Mouse (Mus musculus) layer of hippocampus, adult 2 months (tissue): ENCODE measurements around the gene Hsph1. TPM values are rescaled to one million over a fixed set of nuclear protein-coding genes. Genes with fewer than 3 reads are reported as not detected.
A peak's percentile ranks its signal among the peaks of the same experiment; 100 is the strongest.

ENCODE experiments used
- DNase-seq, 2 experiments: peaks; one replicate each; pipeline ENCODE4 v3.0.0; 2022; ENCODE audit warnings: low spot score in 2 of 2
- H3K27ac ChIP-seq: fragments of 200-600 bp; 2 replicates; pipeline ENCODE4 v1.8.1; 2022
- H3K4me3 ChIP-seq: fragments of 200-600 bp; 2 replicates; pipeline ENCODE4 v1.8.1; 2022; ENCODE audit warnings: mild to moderate bottlenecking
- CTCF ChIP-seq: fragments of 200-600 bp; conservative IDR thresholded peaks from 2 replicates; pipeline ENCODE4 v1.8.1; 2022; ENCODE audit warnings: antibody characterized with exemption, mild to moderate bottlenecking, moderate library complexity
- total RNA-seq, 2 experiments: library from RNA; stranded (reverse); gene quantifications; 2 replicates each; pipeline ENCODE4 v1.2.3; 2021

Hsph1 gene
- total RNA-seq, 2 experiments from 2014 or later = 337 to 340 TPM

DNA sequence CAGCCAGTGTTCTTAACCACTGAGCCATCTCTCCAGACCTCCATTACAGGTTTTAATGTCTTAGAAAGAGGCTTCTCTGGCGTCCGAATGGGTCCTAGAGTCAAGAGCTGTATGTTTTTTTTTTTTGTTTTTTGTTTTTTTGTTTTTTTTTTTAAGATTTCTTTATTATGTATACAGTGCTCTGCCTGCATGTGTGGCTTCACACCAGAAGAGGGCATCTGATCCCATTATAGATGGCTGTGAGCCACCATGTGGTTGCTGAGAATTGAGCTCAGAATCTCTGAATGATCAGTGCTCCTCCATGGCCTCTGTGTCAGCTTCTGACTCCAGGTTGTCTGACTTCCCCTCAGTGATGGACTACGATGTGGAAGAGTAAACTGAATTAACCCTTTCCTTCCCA, 21.8 kb upstream of the Hsph1 start:
- DNase-seq = no peak
- Histone ChIP-seq H3K4me3 (no peak overlapping the region), H3K27ac (no peak overlapping the region)
- peak; percentile 39 for TF ChIP-seq CTCF

DNA sequence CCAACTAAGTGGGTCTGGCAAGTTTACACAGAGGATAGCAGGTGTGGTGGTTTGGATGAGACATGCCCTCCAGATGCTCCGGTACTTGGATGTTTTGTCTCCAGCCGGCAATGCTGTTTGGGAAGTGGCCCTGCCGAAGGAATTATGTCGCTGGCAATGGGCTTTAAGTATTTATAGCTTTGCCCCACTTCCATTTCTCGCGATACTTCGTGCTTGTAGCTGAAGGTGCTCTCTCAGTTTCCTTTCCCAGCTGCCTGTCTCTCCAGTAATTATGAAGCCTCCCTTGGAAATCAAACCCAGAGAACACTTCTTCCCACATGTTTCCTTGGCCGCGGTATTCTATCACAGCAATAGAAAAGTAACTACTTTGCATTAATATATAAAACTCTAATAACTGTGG, 19.5 kb upstream of the Hsph1 start:
- TF ChIP-seq CTCF = no peak
- no peak for DNase-seq
- H3K27ac ChIP-seq = no peak overlapping the region
- no peak overlapping the region for H3K4me3 ChIP-seq

DNA sequence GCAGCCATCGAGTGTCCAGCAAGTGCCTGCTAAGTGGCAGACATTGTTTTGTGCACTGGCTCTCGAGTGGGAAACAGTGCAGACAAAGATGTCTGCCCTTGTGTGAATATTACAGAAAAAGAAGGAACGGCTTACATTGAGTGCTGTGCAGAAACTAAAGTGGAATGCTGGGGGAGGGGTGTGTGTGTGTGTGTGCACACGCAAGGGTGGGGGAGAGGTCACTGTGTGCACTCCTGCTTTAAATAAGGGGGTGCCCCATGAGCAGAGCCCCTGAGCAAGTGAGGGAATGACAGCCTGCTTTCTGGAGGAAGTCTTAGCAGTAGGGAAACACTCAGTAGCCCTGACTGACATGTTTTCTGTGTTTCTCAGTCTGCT, 14.0 kb upstream of the Hsph1 start:
- no peak overlapping the region for H3K27ac ChIP-seq
- DNase-seq = no peak
- no peak overlapping the region for H3K4me3 ChIP-seq
- no peak for TF ChIP-seq CTCF

DNA sequence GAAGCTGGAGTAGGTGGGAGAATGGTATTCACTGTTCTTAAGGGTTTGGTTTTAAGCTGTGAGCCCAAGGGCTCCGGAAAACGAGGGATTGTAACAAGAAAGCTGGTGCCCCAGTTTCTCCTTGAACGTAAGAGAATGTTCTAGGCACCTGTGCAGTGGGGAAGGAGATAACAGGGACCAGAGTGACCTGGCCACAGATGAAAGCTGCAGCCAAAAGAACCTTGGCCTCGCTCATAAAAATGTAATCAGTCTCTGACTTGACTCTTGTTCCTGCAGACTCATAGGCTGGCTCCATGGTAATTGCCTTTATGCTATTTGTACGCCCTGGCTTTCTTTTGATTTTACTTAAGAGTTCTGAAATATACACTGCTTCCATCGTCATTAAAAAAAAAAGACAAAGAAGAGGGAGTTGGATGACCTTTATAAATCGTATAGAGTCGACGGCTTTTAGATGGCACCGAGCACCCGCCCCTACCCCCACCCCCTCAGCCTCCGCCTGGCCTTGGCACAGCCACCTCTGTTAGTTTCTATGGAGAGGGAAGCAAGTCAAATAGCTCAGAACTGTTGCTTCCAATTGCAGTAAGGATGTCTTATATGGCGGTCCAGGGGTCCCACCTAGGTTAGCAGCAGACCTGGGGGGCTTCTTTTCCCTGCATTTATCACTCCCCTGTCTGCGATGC, 13.5 kb upstream of the Hsph1 start:
- peak overlapping the region; percentile 46; the same call in 1 of the 2 replicates for H3K27ac ChIP-seq
- TF ChIP-seq CTCF = no peak
- no peak overlapping the region for H3K4me3 ChIP-seq
- DNase-seq = no peak

DNA sequence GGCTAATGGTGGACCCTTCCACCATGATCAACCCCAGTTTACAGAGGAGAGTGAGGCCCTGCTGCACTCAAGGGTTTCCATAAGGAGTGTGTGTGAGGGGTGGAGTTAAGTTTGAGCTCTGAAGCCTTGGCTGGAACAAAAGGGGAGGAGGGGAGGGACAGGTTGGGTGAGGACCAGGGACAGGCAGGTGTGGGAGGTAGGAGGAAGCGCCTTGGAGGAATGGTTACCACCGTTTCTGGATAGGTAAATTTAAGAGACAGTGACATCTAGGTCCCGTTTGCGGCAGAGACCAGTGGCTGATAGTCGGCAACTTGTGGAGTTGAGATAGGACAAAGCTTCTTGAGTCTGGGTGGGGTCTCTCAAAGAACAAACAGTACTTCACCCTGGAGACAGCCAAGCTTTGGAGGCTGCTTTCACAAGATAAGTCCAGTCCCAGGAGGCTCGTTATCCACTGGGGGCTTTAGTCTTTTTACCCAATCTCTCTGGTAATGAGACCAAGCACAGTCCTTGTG, 12.8 kb upstream of the Hsph1 start:
- no peak overlapping the region for H3K4me3 ChIP-seq
- no peak for TF ChIP-seq CTCF
- no peak overlapping the region for H3K27ac ChIP-seq
- DNase-seq = no peak

DNA sequence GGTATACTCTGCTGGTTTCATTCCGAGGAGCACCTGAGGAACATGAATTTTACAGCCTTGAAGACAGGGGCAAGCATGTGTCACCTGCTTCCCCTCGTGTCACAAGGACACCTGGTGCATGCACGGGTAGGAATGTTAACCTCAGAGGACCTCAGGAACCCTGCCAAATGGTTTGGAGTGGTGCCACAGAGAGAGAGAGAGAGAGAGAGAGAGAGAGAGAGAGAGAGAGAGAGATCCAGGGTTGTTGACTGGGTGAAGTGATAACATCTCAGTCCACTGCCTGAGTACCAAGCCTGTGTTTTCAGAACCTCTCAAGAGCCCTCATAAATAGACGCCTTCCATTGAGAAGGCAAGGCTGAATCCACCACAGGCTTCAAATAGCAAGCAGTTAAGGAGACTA, 12.0 kb upstream of the Hsph1 start:
- no peak for DNase-seq
- Histone ChIP-seq H3K27ac (no peak overlapping the region), H3K4me3 (no peak overlapping the region)
- TF ChIP-seq CTCF = no peak

DNA sequence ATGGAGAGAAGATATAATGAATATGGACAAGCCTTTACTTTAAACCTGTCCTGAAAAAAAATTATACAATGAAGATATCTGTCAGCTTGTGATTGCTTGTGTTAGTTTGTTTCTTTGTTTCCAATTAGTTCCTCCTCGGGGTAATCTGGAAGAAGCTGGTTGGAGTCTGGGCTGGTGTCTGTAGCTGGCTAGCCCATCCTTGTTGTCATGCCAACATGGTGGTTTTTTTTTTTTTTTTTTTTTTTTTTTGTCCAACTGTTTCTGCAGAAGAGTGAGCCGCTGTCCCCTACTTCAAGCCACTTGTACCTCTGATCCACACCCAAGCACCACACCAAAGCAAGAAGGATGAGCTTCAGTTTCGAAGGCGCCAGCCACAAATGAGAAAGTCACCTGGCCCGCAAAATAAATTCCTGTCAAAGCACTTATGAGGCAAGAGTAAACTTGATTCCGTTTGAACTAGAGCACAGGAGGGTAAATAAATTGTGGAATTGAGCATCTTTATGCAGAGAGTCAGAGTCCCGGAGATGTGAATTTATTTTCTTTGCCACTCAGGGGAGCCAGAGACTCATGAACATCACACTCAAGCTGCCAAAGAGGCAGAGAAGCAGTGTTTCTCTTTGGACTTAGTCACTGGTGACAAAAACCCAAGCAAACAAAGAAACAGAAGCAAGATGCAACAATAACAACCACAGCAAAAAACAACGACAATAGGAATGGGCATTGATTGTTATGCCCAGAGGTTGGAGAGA, 11.4 kb upstream of the Hsph1 start:
- no peak overlapping the region for H3K4me3 ChIP-seq
- DNase-seq = peak; percentile 37 to 45
- TF ChIP-seq CTCF = peak; percentile 76
- H3K27ac ChIP-seq = no peak overlapping the region

DNA sequence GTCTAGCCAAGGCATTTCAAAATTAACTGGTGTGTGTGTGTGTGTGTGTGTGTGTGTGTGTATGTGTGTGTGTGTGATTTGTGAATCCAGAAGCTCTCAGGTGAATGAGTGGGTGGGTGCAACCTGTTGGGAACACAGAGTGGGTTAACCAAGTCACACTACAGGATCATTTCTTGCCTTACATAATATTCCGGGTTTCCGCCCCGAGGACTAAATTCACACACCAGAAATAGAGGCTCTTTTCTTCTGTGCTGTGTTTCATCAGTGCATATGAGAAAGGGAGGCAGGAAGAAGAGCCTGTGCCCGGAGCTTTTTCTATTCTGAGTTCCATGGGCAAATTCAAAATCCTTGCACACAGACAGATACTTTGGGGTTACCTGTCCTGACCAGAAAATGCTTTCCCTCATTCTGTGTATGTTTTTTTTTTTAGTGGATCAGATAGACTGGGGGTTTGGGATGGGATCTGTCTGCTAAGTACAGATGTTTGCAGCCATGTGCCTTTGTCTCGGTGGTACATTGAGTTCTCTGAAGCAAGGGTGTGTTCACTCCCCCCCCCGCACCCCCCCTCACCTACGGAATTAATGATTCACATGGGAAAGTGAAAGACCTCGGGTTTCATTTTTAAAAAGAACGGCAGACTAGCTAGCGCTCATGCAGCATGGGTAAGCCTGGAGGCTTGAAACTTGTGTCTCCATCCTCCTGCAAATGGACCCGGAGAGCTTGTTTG, 6.8 kb upstream of the Hsph1 start:
- TF ChIP-seq CTCF = no peak
- Histone ChIP-seq H3K4me3 (no peak overlapping the region), H3K27ac (no peak overlapping the region)
- no peak for DNase-seq

DNA sequence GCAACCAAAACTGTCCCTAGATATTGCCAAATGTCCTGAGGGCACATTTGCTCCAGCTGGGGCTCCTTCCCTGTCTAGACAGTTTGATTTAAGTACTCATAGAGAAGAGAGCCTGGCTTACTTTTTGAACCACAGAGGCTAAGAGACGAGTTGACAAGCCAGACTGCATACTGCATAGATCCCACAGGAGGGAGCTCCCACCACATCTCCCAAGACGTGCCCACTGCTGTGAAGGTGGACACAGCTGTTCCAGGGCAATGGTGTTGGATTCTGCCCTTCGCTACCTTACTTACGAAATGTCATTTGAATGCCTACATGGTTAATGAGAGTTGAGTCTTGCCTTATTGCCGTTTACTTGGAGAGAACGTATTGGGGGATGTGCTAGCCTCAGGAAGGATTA, 6.2 kb upstream of the Hsph1 start:
- no peak for DNase-seq
- TF ChIP-seq CTCF = peak; percentile 59
- no peak overlapping the region for H3K27ac ChIP-seq
- H3K4me3 ChIP-seq = no peak overlapping the region

DNA sequence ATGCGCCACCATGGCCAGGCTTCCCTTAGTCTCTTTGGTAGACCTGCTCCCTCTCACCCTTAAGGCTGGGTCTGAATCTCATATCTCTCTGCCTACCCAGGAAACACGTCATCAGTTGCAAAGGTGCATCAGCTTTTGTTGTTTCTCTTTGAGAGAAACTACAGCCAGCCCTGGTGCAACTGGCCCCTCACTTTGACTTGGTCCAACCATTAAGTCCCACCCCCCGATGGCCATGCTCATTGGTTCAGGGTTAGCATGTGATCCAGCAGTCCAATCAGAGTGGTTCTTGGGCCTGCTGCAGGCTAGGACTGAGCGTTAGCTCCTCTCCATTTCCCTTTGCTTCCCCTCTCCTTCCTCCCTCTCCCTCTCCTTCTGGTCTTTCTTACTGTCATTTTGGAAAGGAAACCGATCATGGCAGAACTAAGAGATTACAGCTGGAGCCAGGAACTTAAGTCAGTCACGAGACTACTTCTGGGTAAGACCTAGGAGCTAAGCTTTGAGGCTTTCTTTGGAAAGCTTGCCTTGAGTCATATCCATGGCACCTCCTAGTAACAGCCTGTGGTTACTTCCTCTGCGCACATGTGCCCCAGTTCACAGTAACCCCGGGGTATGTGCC, 5.2 kb upstream of the Hsph1 start:
- no peak overlapping the region for H3K4me3 ChIP-seq
- no peak for TF ChIP-seq CTCF
- DNase-seq = no peak
- no peak overlapping the region for H3K27ac ChIP-seq

DNA sequence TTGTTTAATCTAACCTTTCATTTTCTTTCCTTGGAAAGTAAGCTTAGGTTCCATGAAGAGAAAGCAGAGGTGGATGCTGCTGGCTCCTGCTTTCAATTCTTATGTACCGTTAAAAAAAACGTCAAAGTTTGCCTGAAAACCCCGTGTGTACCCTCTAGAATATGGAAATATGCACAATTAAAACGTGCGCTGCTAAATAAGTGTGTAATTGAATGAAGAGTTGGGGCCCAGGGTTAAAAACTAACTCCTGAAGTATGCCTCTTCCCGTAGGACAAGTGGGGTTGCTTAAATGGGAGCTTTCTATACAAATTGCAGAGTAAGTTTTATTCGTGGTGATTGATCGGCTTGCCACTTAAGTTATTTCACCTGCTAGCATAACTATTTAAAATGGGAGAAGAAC, 1.1 kb upstream of the Hsph1 start:
- no peak for DNase-seq
- peak overlapping the region; percentile 87; the same call in 1 of the 2 replicates for H3K4me3 ChIP-seq
- no peak for TF ChIP-seq CTCF
- no peak overlapping the region; the same call in 1 of the 2 replicates for H3K27ac ChIP-seq

DNA sequence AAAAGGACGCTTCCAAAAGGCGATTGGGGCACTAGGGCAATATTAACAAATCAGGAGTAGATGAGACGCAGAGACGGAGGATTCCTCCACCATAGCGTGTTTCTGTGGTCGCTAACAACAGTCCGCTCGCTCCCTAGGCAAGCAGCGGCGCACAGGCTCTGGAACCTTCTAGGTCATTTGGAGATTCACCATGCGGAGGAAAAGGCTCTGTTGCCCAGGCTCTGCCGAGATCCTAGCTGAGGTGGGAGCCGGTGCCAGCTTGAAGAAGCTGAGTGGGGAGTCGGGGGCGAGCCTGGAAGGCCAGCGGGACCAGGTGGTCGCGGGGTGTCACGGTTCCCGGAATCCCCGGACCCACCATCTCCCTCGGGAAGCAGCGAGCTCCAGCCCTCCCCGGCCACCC, 620 bp downstream of the Hsph1 start:
- H3K27ac ChIP-seq = peak overlapping the region; percentile 97
- no peak for TF ChIP-seq CTCF
- peak in 1 of 2 experiments; percentile 41 for DNase-seq
- H3K4me3 ChIP-seq = peak overlapping the region; percentile 87
